9 mouse cellular contexts compared by ENCODE assay signal in genomic region chr8:122639521-122640248, GRCm38 (mm10). TPM values are rescaled to one million over a fixed set of nuclear protein-coding genes. Genes with fewer than 3 reads are reported as not detected.
A peak's percentile ranks its signal among the peaks of the same experiment; 100 is the strongest.
DNase-seq lines count a peak whose midpoint lies in the region; ATAC-seq and TF ChIP-seq lines count a peak whose summit lies in the region.
"Had no signal": no experiment of that assay in that cellular context is flagged by ENCODE, and none has a peak within 500 bp of the region (broad histone marks: within the 10 kb centered on the region; RNA-seq: fewer than 3 reads in every experiment).

No protein-coding gene starts in this region.

- peak; percentile 13 for DNase-seq in Muller cell, postnatal 12 days (ENCODE audit: inconsistent ontology term)
- DNase-seq in brain, embryonic 14.5 days (ENCODE audit: low read depth) = peak; percentile 84
- peak; percentile 63 for DNase-seq in hindbrain, embryonic 14.5 days (ENCODE audit: low spot score)
- peak; percentile 31 to 50 for DNase-seq in left cerebral cortex, postnatal 36 days (ENCODE audit: low spot score in 2 of 2)
- DNase-seq in thymus, postnatal 0 days (ENCODE audit: low spot score) = no peak

- intact Hi-C loops in left cerebral cortex, postnatal 36 days (cut with DNase I) = loop anchor here (2.0 kb wide), 1 partner anchor 37 kb away; no protein-coding TSS in a partner anchor

- TF ChIP-seq CTCF in brain, embryonic 14.5 days (IDR thresholded peaks at IDR 0.05; ENCODE audit: borderline replicate concordance, extremely low read depth, insufficient read depth, insufficient read length) = no peak

- H3K9ac ChIP-seq in forebrain, embryonic 13.5 days = no peak overlapping the region
- no peak overlapping the region for H3K9ac ChIP-seq in hindbrain, embryonic 14.5 days
- H3K9ac ChIP-seq in midbrain, embryonic 16.5 days (ENCODE audit: low read depth, low read length) = no peak overlapping the region

- H3K4me1 ChIP-seq in forebrain, embryonic 13.5 days = peaks cover 31% of the 10 kb centered on the region
- peaks cover 6% of the 10 kb centered on the region; the same call in 1 of the 2 replicates for H3K4me1 ChIP-seq in hindbrain, embryonic 14.5 days (replicated peaks; ENCODE audit: control insufficient read depth, insufficient read depth, low read length)
- H3K4me1 ChIP-seq in midbrain, embryonic 16.5 days (ENCODE audit: control insufficient read depth, insufficient read depth, low read length) = no peaks in the 10 kb centered on the region; the same call in 1 of the 2 replicates

- H3K4me3 ChIP-seq in forebrain, embryonic 13.5 days = no peak overlapping the region
- H3K4me3 ChIP-seq in hindbrain, embryonic 14.5 days (replicated peaks; ENCODE audit: low read length) = no peak overlapping the region
- H3K4me3 ChIP-seq in midbrain, embryonic 16.5 days (ENCODE audit: low read depth, low read length) = no peak overlapping the region

- H3K9me3 ChIP-seq in forebrain, embryonic 13.5 days (replicated peaks) = no peaks in the 10 kb centered on the region
- no peaks in the 10 kb centered on the region for H3K9me3 ChIP-seq in hindbrain, embryonic 14.5 days (ENCODE audit: control insufficient read depth, low read length)
- H3K9me3 ChIP-seq in midbrain, embryonic 16.5 days (replicated peaks; ENCODE audit: control insufficient read depth, low read length, poor library complexity, severe bottlenecking) = no peaks in the 10 kb centered on the region

- peak overlapping the region; percentile 66 for H3K27ac ChIP-seq in forebrain, embryonic 13.5 days
- no peak overlapping the region for H3K27ac ChIP-seq in hindbrain, embryonic 14.5 days
- 0 out of 2 replicates have a peak overlapping the region, but pooled peaks have one; percentile 3 for H3K27ac ChIP-seq in midbrain, embryonic 16.5 days (ENCODE audit: low read length)

- ATAC-seq in forebrain, embryonic 13.5 days = peak; percentile 54; the same call in 1 of the 2 replicates
- ATAC-seq in hindbrain, embryonic 14.5 days (ENCODE audit: low FRiP score) = peak; percentile 73
- ATAC-seq in midbrain, embryonic 16.5 days = peak; percentile 57
- ATAC-seq in granulocyte monocyte progenitor cell, adult 5-6 weeks (replicated peaks; ENCODE audit: poor library complexity, severe bottlenecking) = no peak

- no peak for TF ChIP-seq POLR2A in brain, embryonic 14.5 days (IDR thresholded peaks at IDR 0.05; ENCODE audit: borderline replicate concordance, extremely low read depth, insufficient read depth, insufficient read length, poor library complexity, severe bottlenecking)

- no peaks in the 10 kb centered on the region; the same call in 1 of the 2 replicates for H3K27me3 ChIP-seq in forebrain, embryonic 13.5 days
- H3K27me3 ChIP-seq in hindbrain, embryonic 14.5 days (ENCODE audit: control insufficient read depth, insufficient read depth, low read length) = no peaks in the 10 kb centered on the region
- H3K27me3 ChIP-seq in midbrain, embryonic 16.5 days (ENCODE audit: control insufficient read depth, insufficient read depth, low read depth, low read length) = no peaks in the 10 kb centered on the region

- 47% methylated on average over 16 of the region's 16 CpGs for WGBS in forebrain, embryonic 13.5 days
- WGBS in hindbrain, embryonic 14.5 days = 32% methylated on average over 16 of the region's 16 CpGs
- 42% methylated on average over 16 of the region's 16 CpGs for whole genome bisulfite sequencing in midbrain, embryonic 16.5 days

- peaks cover 65% of the 10 kb centered on the region for H3K36me3 ChIP-seq in forebrain, embryonic 13.5 days (ENCODE audit: poor library complexity, severe bottlenecking)
- peaks cover 72% of the 10 kb centered on the region for H3K36me3 ChIP-seq in hindbrain, embryonic 14.5 days (replicated peaks; ENCODE audit: control insufficient read depth, insufficient read depth)
- peaks cover 26% of the 10 kb centered on the region; the same call in 1 of the 2 replicates for H3K36me3 ChIP-seq in midbrain, embryonic 16.5 days (ENCODE audit: control insufficient read depth, insufficient read depth, low read length)

- H3K4me2 ChIP-seq in forebrain, embryonic 13.5 days = no peak overlapping the region
- no peak overlapping the region for H3K4me2 ChIP-seq in hindbrain, embryonic 14.5 days (replicated peaks)
- no peak overlapping the region for H3K4me2 ChIP-seq in midbrain, embryonic 16.5 days (ENCODE audit: low read length)

RNA-seq across cellular contexts. Expression of gene Pabpn1l, which starts 17.1 kb away (rescaled TPM):
- polyA plus RNA-seq in brain, embryonic 14.5 days (2012; rRNA removed) = 0.07 TPM in 1 of 2 replicates, not detected in the other
- polyA plus RNA-seq in forebrain, embryonic 13.5 days (2015; fragmentation: Nextera tagmentation; extraction: Ambion mirVana) = not detected in 2 replicates
- polyA plus RNA-seq in hindbrain, embryonic 14.5 days (2014; fragmentation: Nextera tagmentation; extraction: Ambion mirVana) = not detected in 2 replicates
- total RNA-seq in left cerebral cortex, postnatal 36 days (2021) = not detected
- not detected in 2 replicates for polyA plus RNA-seq in midbrain, embryonic 16.5 days (2015; fragmentation: Nextera tagmentation; extraction: Ambion mirVana)
- not detected in 2 replicates for total RNA-seq in granulocyte monocyte progenitor cell, adult 5-6 weeks (2014; fragmentation: Nextera tagmentation)
- total RNA-seq in granulocyte monocyte progenitor cell, adult 5-6 weeks (2017) = not detected in 2 replicates
- polyA plus RNA-seq in thymus, postnatal 0 days (2015; fragmentation: Nextera tagmentation; extraction: Ambion mirVana) = 0.36 and 0.43 TPM in 2 replicates
- total RNA-seq: layer of hippocampus, adult 8-10 months had no signal

RNA-seq across cellular contexts. Expression of gene Trappc2l, which starts 28.2 kb away (rescaled TPM):
- 132 and 142 TPM in 2 replicates for polyA plus RNA-seq in brain, embryonic 14.5 days (2012; rRNA removed)
- 69.3 and 79.6 TPM in 2 replicates for polyA plus RNA-seq in forebrain, embryonic 13.5 days (2015; fragmentation: Nextera tagmentation; extraction: Ambion mirVana)
- polyA plus RNA-seq in hindbrain, embryonic 14.5 days (2014; fragmentation: Nextera tagmentation; extraction: Ambion mirVana) = 118 and 130 TPM in 2 replicates
- total RNA-seq in left cerebral cortex, postnatal 36 days (2021) = 10 to 100 TPM; 78.7 to 84.5 TPM
- polyA plus RNA-seq in midbrain, embryonic 16.5 days (2015; fragmentation: Nextera tagmentation; extraction: Ambion mirVana) = 93.8 and 101 TPM in 2 replicates
- 41.0 and 55.7 TPM in 2 replicates for total RNA-seq in granulocyte monocyte progenitor cell, adult 5-6 weeks (2014; fragmentation: Nextera tagmentation)
- 16.1 and 21.7 TPM in 2 replicates for total RNA-seq in granulocyte monocyte progenitor cell, adult 5-6 weeks (2017)
- polyA plus RNA-seq in thymus, postnatal 0 days (2015; fragmentation: Nextera tagmentation; extraction: Ambion mirVana) = 52.9 and 56.9 TPM in 2 replicates

RNA-seq across cellular contexts. Expression of gene Galns, which starts 28.4 kb away (rescaled TPM):
- polyA plus RNA-seq in brain, embryonic 14.5 days (2012; rRNA removed) = 5.9 and 8.2 TPM in 2 replicates
- 3.0 and 3.2 TPM in 2 replicates for polyA plus RNA-seq in forebrain, embryonic 13.5 days (2015; fragmentation: Nextera tagmentation; extraction: Ambion mirVana)
- polyA plus RNA-seq in hindbrain, embryonic 14.5 days (2014; fragmentation: Nextera tagmentation; extraction: Ambion mirVana) = 5.8 and 6.0 TPM in 2 replicates
- 1 to 10 TPM; 8.8 to 9.2 TPM for total RNA-seq in left cerebral cortex, postnatal 36 days (2021)
- 8.4 and 8.9 TPM in 2 replicates for polyA plus RNA-seq in midbrain, embryonic 16.5 days (2015; fragmentation: Nextera tagmentation; extraction: Ambion mirVana)
- total RNA-seq in granulocyte monocyte progenitor cell, adult 5-6 weeks (2014; fragmentation: Nextera tagmentation) = 39.0 and 46.3 TPM in 2 replicates
- total RNA-seq in granulocyte monocyte progenitor cell, adult 5-6 weeks (2017) = 36.1 and 46.6 TPM in 2 replicates
- polyA plus RNA-seq in thymus, postnatal 0 days (2015; fragmentation: Nextera tagmentation; extraction: Ambion mirVana) = 10.5 and 11.7 TPM in 2 replicates

RNA-seq across cellular contexts. Expression of gene Cbfa2t3, which starts 59.2 kb away (rescaled TPM):
- 9.5 and 30.2 TPM in 2 replicates for polyA plus RNA-seq in brain, embryonic 14.5 days (2012; rRNA removed)
- polyA plus RNA-seq in forebrain, embryonic 13.5 days (2015; fragmentation: Nextera tagmentation; extraction: Ambion mirVana) = 12.4 and 13.9 TPM in 2 replicates
- polyA plus RNA-seq in hindbrain, embryonic 14.5 days (2014; fragmentation: Nextera tagmentation; extraction: Ambion mirVana) = 22.4 and 27.7 TPM in 2 replicates
- 10 to 100 TPM; 26.2 to 37.5 TPM for total RNA-seq in left cerebral cortex, postnatal 36 days (2021)
- polyA plus RNA-seq in midbrain, embryonic 16.5 days (2015; fragmentation: Nextera tagmentation; extraction: Ambion mirVana) = 17.7 and 17.9 TPM in 2 replicates
- 35.4 and 37.7 TPM in 2 replicates for total RNA-seq in granulocyte monocyte progenitor cell, adult 5-6 weeks (2014; fragmentation: Nextera tagmentation)
- total RNA-seq in granulocyte monocyte progenitor cell, adult 5-6 weeks (2017) = 8.3 and 16.0 TPM in 2 replicates
- 15.2 and 16.7 TPM in 2 replicates for polyA plus RNA-seq in thymus, postnatal 0 days (2015; fragmentation: Nextera tagmentation; extraction: Ambion mirVana)
